Mouse (Mus musculus) megakaryocyte, embryonic 14.5 days (primary cell): Measurements from ENCODE around the gene Itpk1. TPM values are rescaled to one million over a fixed set of nuclear protein-coding genes. Genes with fewer than 3 reads are reported as not detected.

Experiments
- H3K27me3 ChIP-seq: replicated peaks from 2 replicates; pipeline ENCODE3; 2012; ENCODE audit warnings: inconsistent platforms
- H3K36me3 ChIP-seq: replicated peaks from 2 replicates; pipeline ENCODE3; 2012; ENCODE audit warnings: low read length, inconsistent platforms, mixed read lengths
- H3K4me1 ChIP-seq: 2 replicates; pipeline ENCODE4 v1.6.1; 2012; ENCODE audit warnings: inconsistent platforms
- H3K4me3 ChIP-seq: replicated peaks from 2 replicates; pipeline ENCODE3; 2012; ENCODE audit warnings: moderate library complexity, mild to moderate bottlenecking, inconsistent platforms
- H3K9me3 ChIP-seq: 2 replicates; pipeline ENCODE4 v1.6.1; 2012; ENCODE audit warnings: inconsistent platforms
- FLI1 ChIP-seq: IDR thresholded peaks from 2 replicates; pipeline ENCODE4 v1.6.1; 2012; ENCODE audit warnings: low read length, inconsistent platforms, mixed read lengths
- GATA1 ChIP-seq: IDR thresholded peaks from 3 replicates; pipeline ENCODE4 v1.6.1; 2012; ENCODE audit warnings: mixed read lengths, low read length, inconsistent platforms, borderline replicate concordance
- polyA plus RNA-seq: library from polyadenylated mRNA; stranded (reverse); fragments of >175 nt; gene quantifications from 2 replicates; pipeline ENCODE4 v1.2.3, GENCODE M21; 2012; ENCODE audit warnings: low replicate concordance; ENCODE audit not compliant: insufficient read depth

Itpk1 gene
- polyA plus RNA-seq, 1 experiment, result 19.2 TPM

GRCm38 (mm10) chr12:102691180-102691579 lies 13.6 kb downstream of the Itpk1 start:
- Histone ChIP-seq H3K4me1 (peaks cover 63% of the 10 kb centered on the region), H3K4me3 (no peak overlapping the region), H3K36me3 (peaks cover 21% of the 10 kb centered on the region), H3K9me3 (no peaks in the 10 kb centered on the region), H3K27me3 (no peaks in the 10 kb centered on the region)
- no peak for TF ChIP-seq GATA1
- no peak for TF ChIP-seq FLI1

- Histone ChIP-seq H3K27me3 (no peaks in the 10 kb centered on the region), H3K4me3 (peak overlapping the region; percentile 79), H3K36me3 (peaks cover 25% of the 10 kb centered on the region), H3K4me1 (peaks cover 63% of the 10 kb centered on the region), H3K9me3 (no peaks in the 10 kb centered on the region)
- no peak for TF ChIP-seq FLI1
- TF ChIP-seq GATA1, result no peak
These were observed 14.8 kb downstream of the Itpk1 start for GRCm38 (mm10) chr12:102689773-102690563.

- peaks cover 69% of the 10 kb centered on the region for H3K4me1 ChIP-seq
- H3K4me3 ChIP-seq, result no peak overlapping the region
- H3K27me3 ChIP-seq, result no peaks in the 10 kb centered on the region
- H3K36me3 ChIP-seq, result peaks cover 36% of the 10 kb centered on the region
- TF ChIP-seq FLI1 (no peak), GATA1 (no peak)
- no peaks in the 10 kb centered on the region for H3K9me3 ChIP-seq
These were observed 18.4 kb downstream of the Itpk1 start for GRCm38 (mm10) chr12:102686321-102686720.

GRCm38 (mm10) chr12:102685523-102685931 lies 19.2 kb downstream of the Itpk1 start:
- H3K36me3 ChIP-seq, result peaks cover 39% of the 10 kb centered on the region
- no peak overlapping the region for H3K4me3 ChIP-seq
- H3K9me3 ChIP-seq, result no peaks in the 10 kb centered on the region
- H3K27me3 ChIP-seq, result no peaks in the 10 kb centered on the region
- peaks cover 64% of the 10 kb centered on the region for H3K4me1 ChIP-seq
- no peak for TF ChIP-seq FLI1
- no peak for TF ChIP-seq GATA1

- Histone ChIP-seq H3K4me3 (no peak overlapping the region), H3K27me3 (no peaks in the 10 kb centered on the region), H3K4me1 (peaks cover 64% of the 10 kb centered on the region), H3K9me3 (no peaks in the 10 kb centered on the region), H3K36me3 (peaks cover 39% of the 10 kb centered on the region)
- TF ChIP-seq GATA1 (no peak), FLI1 (no peak)
These were observed 19.9 kb downstream of the Itpk1 start for GRCm38 (mm10) chr12:102684720-102685386.

GRCm38 (mm10) chr12:102683979-102684378 lies 20.8 kb downstream of the Itpk1 start:
- TF ChIP-seq GATA1 (no peak), FLI1 (no peak)
- Histone ChIP-seq H3K4me3 (no peak overlapping the region), H3K4me1 (peaks cover 68% of the 10 kb centered on the region), H3K36me3 (peaks cover 39% of the 10 kb centered on the region), H3K27me3 (no peaks in the 10 kb centered on the region), H3K9me3 (no peaks in the 10 kb centered on the region)

- Histone ChIP-seq H3K27me3 (no peaks in the 10 kb centered on the region), H3K4me3 (no peak overlapping the region), H3K9me3 (no peaks in the 10 kb centered on the region), H3K4me1 (peaks cover 72% of the 10 kb centered on the region), H3K36me3 (peaks cover 39% of the 10 kb centered on the region)
- TF ChIP-seq GATA1, result no peak
- no peak for TF ChIP-seq FLI1
These were observed 21.3 kb downstream of the Itpk1 start for GRCm38 (mm10) chr12:102683438-102683837.

GRCm38 (mm10) chr12:102682722-102683299 lies 21.9 kb downstream of the Itpk1 start:
- Histone ChIP-seq H3K4me3 (no peak overlapping the region), H3K9me3 (no peaks in the 10 kb centered on the region), H3K36me3 (peaks cover 34% of the 10 kb centered on the region), H3K27me3 (no peaks in the 10 kb centered on the region), H3K4me1 (peaks cover 68% of the 10 kb centered on the region)
- no peak for TF ChIP-seq GATA1
- TF ChIP-seq FLI1, result no peak

- TF ChIP-seq FLI1, result no peak
- no peaks in the 10 kb centered on the region for H3K9me3 ChIP-seq
- H3K4me3 ChIP-seq, result no peak overlapping the region
- H3K4me1 ChIP-seq, result peaks cover 70% of the 10 kb centered on the region
- H3K27me3 ChIP-seq, result no peaks in the 10 kb centered on the region
- peaks cover 35% of the 10 kb centered on the region for H3K36me3 ChIP-seq
These were observed 22.6 kb downstream of the Itpk1 start for GRCm38 (mm10) chr12:102682085-102682484.

- H3K9me3 ChIP-seq, result no peaks in the 10 kb centered on the region
- H3K36me3 ChIP-seq, result peaks cover 35% of the 10 kb centered on the region
- no peaks in the 10 kb centered on the region for H3K27me3 ChIP-seq
- H3K4me1 ChIP-seq, result peaks cover 68% of the 10 kb centered on the region
- TF ChIP-seq FLI1, result no peak
- no peak for TF ChIP-seq GATA1
- no peak overlapping the region for H3K4me3 ChIP-seq
These were observed 23.1 kb downstream of the Itpk1 start for GRCm38 (mm10) chr12:102681590-102681989.
